Mouse (Mus musculus) urinary bladder, adult 18-20 months (tissue): ENCODE measurements around the gene Olfr849.

ENCODE experiments used
- DNase-seq, 2 experiments: peaks; one replicate each; pipeline ENCODE4 v3.0.0; 2022; ENCODE audit warnings: low spot score in 2 of 2, mixed read lengths in 2 of 2

Gene Olfr849

DNA sequence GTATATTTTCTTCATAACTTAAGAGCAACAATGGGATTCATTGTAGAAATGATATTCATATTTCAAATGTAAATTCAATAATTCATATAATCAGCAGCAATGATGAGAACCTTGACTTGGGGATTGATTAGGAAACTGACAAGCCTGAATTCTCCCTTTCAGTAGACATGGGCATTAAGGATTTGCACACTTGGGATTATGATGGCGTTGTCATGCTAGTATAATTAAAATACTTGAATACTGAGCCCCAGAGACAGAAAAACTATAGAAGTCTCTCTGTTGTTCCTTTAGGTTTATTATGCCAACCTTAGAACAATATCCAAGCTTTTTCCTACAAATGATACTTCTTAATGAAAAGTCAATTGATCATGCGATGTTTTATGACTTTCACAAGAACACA is at the start of gene Olfr849:
Gene Olfr849, plus strand, starts transcription at position 301 of the 400 bp plus-strand sequence.
- DNase-seq: no peak

DNA sequence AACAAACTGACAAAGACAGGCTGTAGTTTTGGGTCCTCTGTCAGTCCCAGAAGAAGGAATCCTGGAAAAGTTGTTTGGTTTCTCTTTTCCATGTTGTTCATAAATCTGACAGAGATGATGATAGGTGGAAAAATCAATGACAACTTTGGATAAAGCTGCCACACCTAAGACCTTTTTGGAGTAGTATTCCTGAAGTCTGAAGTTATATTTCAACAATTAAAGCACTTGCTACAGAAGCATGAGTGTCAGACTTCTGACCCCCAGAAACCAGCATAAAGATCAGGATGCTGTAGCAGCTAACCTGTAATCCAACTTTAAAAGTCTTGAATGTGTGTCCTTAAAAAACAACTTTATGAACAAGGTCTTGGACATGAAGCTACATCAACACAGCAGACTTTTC is 38.1 kb downstream of the Olfr849 start, which contains the start of gene Olfr850:
Gene Olfr850, minus strand, starts transcription at position 101 of the 400 bp plus-strand sequence.
- DNase-seq: no peak

DNA sequence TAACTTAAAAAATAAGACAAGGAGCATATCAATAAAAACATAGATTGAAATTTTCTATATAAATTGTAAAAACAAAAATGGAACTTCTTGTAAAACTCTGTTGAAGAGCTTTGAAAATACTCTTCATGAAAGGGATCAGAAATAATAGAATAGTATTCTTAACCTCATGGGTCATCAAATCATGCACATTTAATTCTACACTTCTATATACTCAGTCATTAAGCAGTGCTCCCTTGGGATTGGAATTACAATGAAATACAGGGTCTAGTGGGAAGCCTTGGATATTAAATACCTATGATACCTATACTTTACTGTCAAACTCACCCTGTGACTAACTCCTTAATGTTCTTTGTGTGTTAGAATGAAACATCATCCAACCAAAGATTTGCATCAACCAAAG is 52.9 kb downstream of the Olfr849 start, which contains the start of gene Olfr851:
Gene Olfr851, plus strand, starts transcription at position 301 of the 400 bp plus-strand sequence.
- no peak for DNase-seq
